Comparison of ENCODE assay signal across 10 mouse cellular contexts in genomic region chr14:48331623-48332000, GRCm38 (mm10).
A peak's percentile ranks its signal among the peaks of the same experiment; 100 is the strongest.
DNase-seq lines count a peak whose midpoint lies in the region; ATAC-seq and TF ChIP-seq lines count a peak whose summit lies in the region.
"Had no signal": no experiment of that assay in that cellular context is flagged by ENCODE, and none has a peak within 500 bp of the region (broad histone marks: within the 10 kb centered on the region; RNA-seq: fewer than 3 reads in every experiment).

No protein-coding gene starts in this region.

- H3K27me3 ChIP-seq in forebrain, embryonic 13.5 days, result no peaks in the 10 kb centered on the region
- no peaks in the 10 kb centered on the region for H3K27me3 ChIP-seq in forebrain, embryonic 11.5 days (ENCODE audit: control insufficient read depth, insufficient read depth, low read length)
- H3K27me3 ChIP-seq in lung, embryonic 15.5 days, result no peaks in the 10 kb centered on the region
- no peaks in the 10 kb centered on the region for H3K27me3 ChIP-seq in hindbrain, postnatal 0 days (ENCODE audit: insufficient read depth, low read length)
- H3K27me3 ChIP-seq: neural tube, embryonic 12.5 days had no signal

- H3K4me1 ChIP-seq in forebrain, embryonic 13.5 days, result peaks cover 42% of the 10 kb centered on the region
- H3K4me1 ChIP-seq in forebrain, embryonic 11.5 days (replicated peaks; ENCODE audit: control insufficient read depth, insufficient read depth, low read length), result peaks cover 2% of the 10 kb centered on the region; the same call in 1 of the 2 replicates
- H3K4me1 ChIP-seq in lung, embryonic 15.5 days, result peaks cover 42% of the 10 kb centered on the region
- peaks cover 7% of the 10 kb centered on the region; the same call in 1 of the 2 replicates for H3K4me1 ChIP-seq in hindbrain, postnatal 0 days (ENCODE audit: insufficient read depth, low read length)
- H3K4me1 ChIP-seq in olfactory bulb, adult 2 months (ENCODE audit: control insufficient read depth, insufficient read depth, low read length), result peaks cover 17% of the 10 kb centered on the region

- H3K9ac ChIP-seq in forebrain, embryonic 13.5 days, result no peak overlapping the region
- no peak overlapping the region for H3K9ac ChIP-seq in forebrain, embryonic 11.5 days (ENCODE audit: low read length)
- H3K9ac ChIP-seq in lung, embryonic 15.5 days, result no peak overlapping the region
- H3K9ac ChIP-seq in hindbrain, postnatal 0 days (replicated peaks; ENCODE audit: low read length), result no peak overlapping the region
- H3K9ac ChIP-seq: neural tube, embryonic 12.5 days had no signal

- no peak for ATAC-seq in forebrain, embryonic 13.5 days
- ATAC-seq in forebrain, embryonic 11.5 days (replicated peaks; ENCODE audit: low FRiP score), result no peak
- ATAC-seq in lung, embryonic 15.5 days (ENCODE audit: borderline replicate concordance, extremely low read depth, low FRiP score, low TSS enrichment), result no peak
- ATAC-seq in hindbrain, postnatal 0 days, result no peak

- no peak for TF ChIP-seq POLR2A in olfactory bulb, adult 2 months (IDR thresholded peaks at IDR 0.05; ENCODE audit: insufficient read depth, low read depth, low read length)

- no peak for DNase-seq in forebrain, embryonic 11.5 days (ENCODE audit: low spot score)
- no peak for DNase-seq in lung, postnatal 14 days
- no peak for DNase-seq in hindbrain, postnatal 0 days (ENCODE audit: low spot score)
- DNase-seq in spleen, postnatal 4 days (ENCODE audit: low spot score in 2 of 2), result no peak
- DNase-seq in cerebellum, adult 18-20 months, result no peak

- no peak for TF ChIP-seq CTCF in hindbrain, postnatal 0 days (IDR thresholded peaks at IDR 0.05; ENCODE audit: low read depth)
- no peak for TF ChIP-seq CTCF in olfactory bulb, adult 2 months (IDR thresholded peaks at IDR 0.05; ENCODE audit: insufficient read depth, low read depth, low read length)

- H3K4me2 ChIP-seq in forebrain, embryonic 13.5 days, result no peak overlapping the region
- no peak overlapping the region for H3K4me2 ChIP-seq in forebrain, embryonic 11.5 days (ENCODE audit: low read depth, low read length, severe bottlenecking)
- no peak overlapping the region for H3K4me2 ChIP-seq in lung, embryonic 15.5 days
- H3K4me2 ChIP-seq in hindbrain, postnatal 0 days (ENCODE audit: low read depth, low read length), result no peak overlapping the region

- no peak overlapping the region for H3K4me3 ChIP-seq in forebrain, embryonic 13.5 days
- H3K4me3 ChIP-seq in forebrain, embryonic 11.5 days (ENCODE audit: low read depth, low read length), result no peak overlapping the region
- H3K4me3 ChIP-seq in lung, embryonic 15.5 days, result no peak overlapping the region
- H3K4me3 ChIP-seq in hindbrain, postnatal 0 days (ENCODE audit: low read length), result no peak overlapping the region
- H3K4me3 ChIP-seq in olfactory bulb, adult 2 months (ENCODE audit: insufficient read depth, low read depth, low read length), result no peak overlapping the region
- H3K4me3 ChIP-seq: heart, embryonic 10.5 days; neural tube, embryonic 12.5 days had no signal

- H3K9me3 ChIP-seq in forebrain, embryonic 13.5 days (replicated peaks), result no peaks in the 10 kb centered on the region
- H3K9me3 ChIP-seq in forebrain, embryonic 11.5 days (ENCODE audit: control insufficient read depth, low read length), result no peaks in the 10 kb centered on the region
- H3K9me3 ChIP-seq in lung, embryonic 15.5 days, result no peaks in the 10 kb centered on the region
- no peaks in the 10 kb centered on the region for H3K9me3 ChIP-seq in hindbrain, postnatal 0 days (ENCODE audit: low read length)
- H3K9me3 ChIP-seq: heart, embryonic 10.5 days; neural tube, embryonic 12.5 days had no signal

- H3K36me3 ChIP-seq in forebrain, embryonic 13.5 days (ENCODE audit: poor library complexity, severe bottlenecking), result no peaks in the 10 kb centered on the region
- H3K36me3 ChIP-seq in forebrain, embryonic 11.5 days (ENCODE audit: control insufficient read depth, insufficient read depth, low read length), result no peaks in the 10 kb centered on the region
- H3K36me3 ChIP-seq in lung, embryonic 15.5 days, result no peaks in the 10 kb centered on the region
- H3K36me3 ChIP-seq in hindbrain, postnatal 0 days (ENCODE audit: insufficient read depth, low read length), result no peaks in the 10 kb centered on the region
- H3K36me3 ChIP-seq: heart, embryonic 10.5 days; neural tube, embryonic 12.5 days had no signal

- whole genome bisulfite sequencing in forebrain, embryonic 13.5 days, result 74% methylated on average over 2 of the region's 2 CpGs
- WGBS in forebrain, embryonic 11.5 days, result 83% methylated on average over 2 of the region's 2 CpGs
- WGBS in lung, embryonic 15.5 days, result 53% methylated on average over 2 of the region's 2 CpGs
- 70% methylated on average over 2 of the region's 2 CpGs for WGBS in hindbrain, postnatal 0 days
- WGBS in olfactory bulb, adult 2 months, result 36% methylated on average over 2 of the region's 2 CpGs

- peak overlapping the region; percentile 51; the same call in 1 of the 2 replicates for H3K27ac ChIP-seq in forebrain, embryonic 13.5 days
- no peak overlapping the region for H3K27ac ChIP-seq in forebrain, embryonic 11.5 days (ENCODE audit: low read depth, low read length)
- peak overlapping the region; percentile 29 for H3K27ac ChIP-seq in lung, embryonic 15.5 days
- peak overlapping the region; percentile 6; the same call in 1 of the 2 replicates for H3K27ac ChIP-seq in hindbrain, postnatal 0 days
- peak overlapping the region; percentile 77 for H3K27ac ChIP-seq in olfactory bulb, adult 2 months (ENCODE audit: insufficient read depth, low read depth, low read length)
- H3K27ac ChIP-seq: heart, embryonic 10.5 days; neural tube, embryonic 12.5 days had no signal
